Mouse (Mus musculus): Measurements from ENCODE around the gene Stk36.

Gene Stk36

DNA sequence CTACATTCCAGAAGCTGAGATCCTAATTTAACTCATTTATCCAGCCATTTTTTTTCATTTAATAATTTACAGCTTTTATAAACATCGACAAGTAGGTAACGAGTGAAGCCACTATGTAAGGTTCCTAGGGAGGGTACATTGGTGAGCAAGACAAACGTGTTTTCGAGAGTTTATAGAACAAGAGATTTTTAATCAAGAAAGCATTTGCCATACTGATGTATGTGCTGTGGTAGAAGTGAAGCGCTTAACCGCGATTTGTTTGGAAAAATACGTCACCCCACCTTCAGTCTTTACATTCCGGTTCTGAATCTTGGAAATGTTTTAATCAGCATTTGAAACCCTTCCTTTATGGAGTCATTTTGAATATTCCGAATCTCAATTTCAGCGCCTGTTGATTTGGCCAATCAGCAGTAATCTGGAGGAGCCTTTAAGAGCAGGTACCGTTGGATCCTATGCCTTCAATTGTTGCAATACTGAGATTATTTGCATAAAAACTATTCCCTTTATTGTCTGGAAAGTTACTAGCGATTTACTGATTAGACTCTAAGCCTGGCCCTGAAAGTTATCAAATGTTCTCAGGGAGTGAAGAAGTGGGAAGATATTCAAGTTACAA, 61.1 kb downstream of the Stk36 start:
- in situ Hi-C loops (cut with MboI; ENCODE audit: unreplicated experiment in 2 of 2): loop anchor here in 1 of 2 experiments (10.0 kb wide), 1 partner anchor 158 kb away; the partner anchor contains the start of gene Cnot9

DNA sequence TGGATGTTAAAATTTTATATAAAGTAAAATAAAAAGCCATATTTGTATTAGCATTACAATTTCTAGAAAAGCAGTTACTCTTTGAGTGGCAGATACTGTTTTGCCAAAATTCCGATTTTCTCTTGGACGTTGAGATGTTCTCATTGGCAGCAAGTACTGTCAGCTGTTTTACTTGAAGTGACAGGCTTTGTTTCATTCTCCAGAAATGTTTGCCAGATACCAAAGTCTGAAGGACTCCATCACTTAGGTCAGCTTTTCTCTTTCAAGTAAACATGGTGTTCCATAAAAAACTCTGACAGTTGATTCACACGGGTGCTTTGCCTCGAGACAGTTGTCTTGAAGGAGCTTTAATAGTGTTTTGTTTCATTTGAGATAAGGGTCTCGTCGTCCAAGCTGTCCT, 63.9 kb downstream of the Stk36 start:
- in situ Hi-C loops (cut with MboI; ENCODE audit: unreplicated experiment in 2 of 2): loop anchor here in 1 of 2 experiments (10.0 kb wide), 1 partner anchor 160 kb away; the partner anchor contains the start of gene Cnot9

DNA sequence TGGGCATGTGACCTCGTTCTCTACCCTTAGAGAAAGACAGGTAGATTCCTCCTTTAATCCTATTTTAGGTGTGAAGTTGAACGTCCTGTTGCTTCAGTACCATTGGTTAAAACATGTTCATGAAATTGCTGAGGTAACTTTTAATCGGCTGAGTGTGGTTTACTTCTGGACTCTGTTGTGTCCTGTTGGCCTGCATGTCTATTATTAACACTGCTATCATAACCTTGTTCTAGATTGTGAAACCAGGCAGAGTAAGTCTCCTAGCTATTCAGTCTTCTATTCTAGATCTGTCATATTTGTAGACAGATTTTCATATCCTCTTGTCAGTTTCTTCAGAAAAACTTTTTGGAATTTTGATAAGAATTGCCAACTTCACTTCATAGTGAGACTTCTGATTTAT, 67.1 kb downstream of the Stk36 start:
- in situ Hi-C loops (cut with MboI; ENCODE audit: unreplicated experiment in 2 of 2): loop anchor here in 1 of 2 experiments (10.0 kb wide), 1 partner anchor 164 kb away; the partner anchor contains the start of gene Cnot9

DNA sequence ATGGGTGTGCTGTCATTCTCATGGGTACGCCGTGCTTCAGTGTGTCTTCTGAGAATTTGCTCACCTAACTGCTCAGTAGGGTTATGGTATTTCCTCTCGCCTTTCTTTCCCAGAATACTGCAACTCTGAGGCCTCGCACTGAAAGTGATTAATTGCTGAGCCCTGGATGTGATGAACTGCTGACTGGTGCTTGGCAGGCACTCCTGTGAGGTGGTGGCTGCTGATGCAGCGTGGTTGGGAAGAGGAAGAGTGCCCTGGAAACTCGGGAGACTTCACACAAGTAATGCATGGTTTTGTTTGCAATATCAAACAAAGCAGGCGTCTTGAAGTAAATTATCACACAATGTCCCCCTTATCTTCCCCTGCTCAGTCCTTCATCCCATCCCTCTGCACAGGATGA, 71.5 kb downstream of the Stk36 start:
- in situ Hi-C loops (cut with MboI; ENCODE audit: unreplicated experiment in 2 of 2): no loop called here

DNA sequence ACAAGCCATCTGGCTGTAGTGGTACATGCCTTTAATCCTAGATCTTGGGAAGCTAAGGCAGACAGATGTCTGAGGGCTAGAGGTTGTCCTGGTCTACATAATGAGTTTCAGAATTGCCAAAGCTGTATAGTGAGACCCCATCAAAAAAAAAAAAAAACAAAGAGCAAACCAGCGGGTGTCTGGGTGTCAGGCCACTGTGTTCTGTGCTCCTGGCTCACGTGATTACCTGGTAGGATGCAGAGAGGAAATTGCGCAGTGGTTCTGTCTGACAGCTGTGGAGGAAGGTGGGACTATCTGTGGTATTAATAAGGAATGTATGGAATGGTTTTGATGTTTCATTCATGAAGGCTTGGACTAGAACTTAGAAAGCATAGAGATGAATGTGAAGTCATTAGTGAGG, 75.6 kb downstream of the Stk36 start:
- in situ Hi-C loops (cut with MboI; ENCODE audit: unreplicated experiment in 2 of 2): no loop called here

DNA sequence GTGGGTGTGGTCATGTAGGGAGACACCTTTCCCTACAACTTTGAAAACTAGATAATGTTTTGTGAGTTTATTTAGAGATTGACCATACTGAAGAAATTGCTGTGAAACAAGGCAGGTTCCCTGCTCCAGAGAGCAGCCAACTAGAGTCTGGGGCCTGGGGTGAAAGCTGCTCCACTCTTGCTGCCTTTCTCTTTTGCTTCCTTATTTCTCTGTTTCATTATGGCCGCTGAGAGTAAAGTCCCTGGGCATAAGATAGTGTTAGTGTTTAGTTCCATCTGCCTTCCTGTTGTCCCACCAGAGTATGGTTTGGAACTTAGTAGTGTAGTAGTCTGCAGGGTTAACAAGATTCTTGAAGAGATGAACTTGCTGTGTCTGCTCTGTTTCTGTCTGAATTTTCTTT, 76.6 kb downstream of the Stk36 start:
- in situ Hi-C loops (cut with MboI; ENCODE audit: unreplicated experiment in 2 of 2): no loop called here
